Mouse (Mus musculus) hindbrain, postnatal 0 days (tissue): ENCODE measurements around the gene Tas2r124. TPM values are rescaled to one million over a fixed set of nuclear protein-coding genes. Genes with fewer than 3 reads are reported as not detected.

Experiments
- ATAC-seq: fragments of 200-750 bp; cut with Nextera tagmentation; 2 replicates; pipeline ENCODE4 v1.8.0; 2017; ENCODE audit warnings: mild to moderate bottlenecking, moderate TSS enrichment, moderate library complexity
- DNase-seq: peaks from one replicate; pipeline ENCODE4 v3.0.0-alpha.2; 2015; ENCODE audit warnings: low spot score
- H3K27ac ChIP-seq: fragments of 300-500 bp; sonication (generic); 2 replicates; pipeline ENCODE4 v1.5.1; 2014; ENCODE audit warnings: mild to moderate bottlenecking
- H3K27me3 ChIP-seq: fragments of 300-500 bp; sonication (generic); 2 replicates; pipeline ENCODE4 v1.6.1; 2014; ENCODE audit warnings: low read length, mixed read lengths; ENCODE audit not compliant: insufficient read depth
- H3K36me3 ChIP-seq: fragments of 300-500 bp; sonication (generic); 2 replicates; pipeline ENCODE4 v1.6.1; 2014; ENCODE audit warnings: low read length, mixed read lengths; ENCODE audit not compliant: insufficient read depth
- H3K4me1 ChIP-seq: fragments of 300-500 bp; sonication (generic); 2 replicates; pipeline ENCODE4 v1.6.1; 2014; ENCODE audit warnings: antibody characterized with exemption, low read length, mixed read lengths; ENCODE audit not compliant: insufficient read depth
- H3K4me2 ChIP-seq: fragments of 300-500 bp; sonication (generic); 2 replicates; pipeline ENCODE4 v1.6.1; 2014; ENCODE audit warnings: low read depth, mild to moderate bottlenecking, low read length, moderate library complexity, mixed read lengths
- H3K4me3 ChIP-seq: fragments of 300-500 bp; sonication (generic); 2 replicates; pipeline ENCODE4 v1.5.1; 2014; ENCODE audit warnings: low read length
- H3K9ac ChIP-seq: fragments of 300-500 bp; sonication (generic); replicated peaks from 2 replicates; pipeline ENCODE4 v1.6.1; 2014; ENCODE audit warnings: mild to moderate bottlenecking, low read length, moderate library complexity, mixed read lengths
- H3K9me3 ChIP-seq: fragments of 300-500 bp; sonication (generic); 2 replicates; pipeline ENCODE4 v1.6.1; 2016; ENCODE audit warnings: low read length, mixed read lengths
- CTCF ChIP-seq: IDR thresholded peaks from 2 replicates; pipeline ENCODE4 v1.5.1; 2016; ENCODE audit warnings: antibody characterized with exemption, control low read depth, low read depth
- WGBS: fragments of 180-500 bp; shearing (Covaris S2); extraction: QIAGEN DNeasy Blood & Tissue Kit; methylation state at CpG from one replicate; pipeline ENCODE4 v1.1.7; 2014; 5-methylcytosine and 5-hydroxymethylcytosine counted together
- polyA plus RNA-seq: library from polyadenylated mRNA; unstranded; fragments of >200 nt; fragmentation: Nextera tagmentation; extraction: Ambion mirVana; gene quantifications from 2 replicates; pipeline ENCODE4 v1.2.1, GENCODE M21; 2015
- total RNA-seq: library from RNA; depleted of rRNA; stranded (reverse); fragments of >200 nt; gene quantifications from 2 replicates; pipeline ENCODE4 v1.2.3, GENCODE M21; 2014; rRNA removed

Gene Tas2r124
- total and polyA plus RNA-seq, 2 experiments from 2014 or later, result not detected

- DNase-seq (no peak), ATAC-seq (no peak)
- Histone ChIP-seq H3K9me3 (no peaks in the 10 kb centered on the region), H3K27me3 (no peaks in the 10 kb centered on the region), H3K4me1 (no peaks in the 10 kb centered on the region), H3K36me3 (no peaks in the 10 kb centered on the region), H3K9ac (no peak within 1 kb of the TSS), H3K4me2 (no peak within 1 kb of the TSS), H3K27ac (no peak within 1 kb of the TSS), H3K4me3 (no peak within 1 kb of the TSS)
- WGBS, result 78% methylated on average over 1 of the region's 1 CpGs
- TF ChIP-seq CTCF, result no peak
Measured at GRCm38 (mm10) chr6:132802518-132802917, 48.0 kb downstream of the Tas2r124 start, which contains the start of gene Tas2r117. Gene Tas2r117 (plus strand): TSS chr6:132802818.

Other genes with a start within 250 kb of the Tas2r124 start
- not detected in 2 replicates for gene Prh1, start 184.9 kb upstream of the Tas2r124 start, total RNA-seq
- not detected in 2 replicates for gene Prh1, start 184.9 kb upstream of the Tas2r124 start, polyA plus RNA-seq
- not detected in 2 replicates for gene Prp2, start 158.8 kb upstream of the Tas2r124 start, total RNA-seq
- not detected in 2 replicates for gene Prp2, start 158.8 kb upstream of the Tas2r124 start, polyA plus RNA-seq
- not detected in 2 replicates for gene A630073D07Rik, start 103.2 kb upstream of the Tas2r124 start, total RNA-seq
- gene A630073D07Rik, start 103.2 kb upstream of the Tas2r124 start, polyA plus RNA-seq, result not detected in 2 replicates
- gene Tas2r120, start 97.8 kb upstream of the Tas2r124 start, total RNA-seq, result not detected in 2 replicates
- gene Tas2r120, start 97.8 kb upstream of the Tas2r124 start, polyA plus RNA-seq, result not detected in 2 replicates
- not detected in 2 replicates for gene Tas2r121, start 53.7 kb upstream of the Tas2r124 start, total RNA-seq
- not detected in 2 replicates for gene Tas2r121, start 53.7 kb upstream of the Tas2r124 start, polyA plus RNA-seq
- not detected in 2 replicates for gene Tas2r122, start 42.8 kb upstream of the Tas2r124 start, total RNA-seq
- not detected in 2 replicates for gene Tas2r122, start 42.8 kb upstream of the Tas2r124 start, polyA plus RNA-seq
- not detected in 2 replicates for gene Tas2r115, start 16.7 kb upstream of the Tas2r124 start, total RNA-seq
- gene Tas2r115, start 16.7 kb upstream of the Tas2r124 start, polyA plus RNA-seq, result not detected in 2 replicates
- gene Tas2r102, start 7.4 kb downstream of the Tas2r124 start, total RNA-seq, result not detected in 2 replicates
- not detected in 2 replicates for gene Tas2r102, start 7.4 kb downstream of the Tas2r124 start, polyA plus RNA-seq
- gene Tas2r136, start 23.4 kb downstream of the Tas2r124 start, total RNA-seq, result not detected in 2 replicates
- gene Tas2r136, start 23.4 kb downstream of the Tas2r124 start, polyA plus RNA-seq, result not detected in 2 replicates
- gene Tas2r117, start 48.1 kb downstream of the Tas2r124 start, total RNA-seq, result not detected in 2 replicates
- not detected in 2 replicates for gene Tas2r117, start 48.1 kb downstream of the Tas2r124 start, polyA plus RNA-seq
- not detected in 2 replicates for gene Tas2r123, start 92.4 kb downstream of the Tas2r124 start, total RNA-seq
- not detected in 2 replicates for gene Tas2r123, start 92.4 kb downstream of the Tas2r124 start, polyA plus RNA-seq
- not detected in 2 replicates for gene Tas2r116, start 100.7 kb downstream of the Tas2r124 start, total RNA-seq
- gene Tas2r116, start 100.7 kb downstream of the Tas2r124 start, polyA plus RNA-seq, result not detected in 2 replicates
- not detected in 2 replicates for gene Tas2r110, start 113.3 kb downstream of the Tas2r124 start, total RNA-seq
- not detected in 2 replicates for gene Tas2r110, start 113.3 kb downstream of the Tas2r124 start, polyA plus RNA-seq
- not detected in 2 replicates for gene Tas2r113, start 138.3 kb downstream of the Tas2r124 start, total RNA-seq
- not detected in 2 replicates for gene Tas2r113, start 138.3 kb downstream of the Tas2r124 start, polyA plus RNA-seq
- not detected in 2 replicates for gene Tas2r125, start 154.9 kb downstream of the Tas2r124 start, total RNA-seq
- gene Tas2r125, start 154.9 kb downstream of the Tas2r124 start, polyA plus RNA-seq, result not detected in 2 replicates
- not detected in 2 replicates for gene Tas2r129, start 196.4 kb downstream of the Tas2r124 start, total RNA-seq
- not detected in 2 replicates for gene Tas2r129, start 196.4 kb downstream of the Tas2r124 start, polyA plus RNA-seq
- gene Tas2r131, start 203.2 kb downstream of the Tas2r124 start, total RNA-seq, result not detected in 2 replicates
- gene Tas2r131, start 203.2 kb downstream of the Tas2r124 start, polyA plus RNA-seq, result not detected in 2 replicates
- not detected in 2 replicates for gene Tas2r109, start 226.2 kb downstream of the Tas2r124 start, total RNA-seq
- not detected in 2 replicates for gene Tas2r109, start 226.2 kb downstream of the Tas2r124 start, polyA plus RNA-seq